Mouse (Mus musculus) cerebellum, adult 8-10 months (tissue): Measurements from ENCODE around the gene Chrnb2.

Experiments used
- DNase-seq: peaks from one replicate; pipeline ENCODE4 v3.0.0; 2022

Gene Chrnb2

DNA sequence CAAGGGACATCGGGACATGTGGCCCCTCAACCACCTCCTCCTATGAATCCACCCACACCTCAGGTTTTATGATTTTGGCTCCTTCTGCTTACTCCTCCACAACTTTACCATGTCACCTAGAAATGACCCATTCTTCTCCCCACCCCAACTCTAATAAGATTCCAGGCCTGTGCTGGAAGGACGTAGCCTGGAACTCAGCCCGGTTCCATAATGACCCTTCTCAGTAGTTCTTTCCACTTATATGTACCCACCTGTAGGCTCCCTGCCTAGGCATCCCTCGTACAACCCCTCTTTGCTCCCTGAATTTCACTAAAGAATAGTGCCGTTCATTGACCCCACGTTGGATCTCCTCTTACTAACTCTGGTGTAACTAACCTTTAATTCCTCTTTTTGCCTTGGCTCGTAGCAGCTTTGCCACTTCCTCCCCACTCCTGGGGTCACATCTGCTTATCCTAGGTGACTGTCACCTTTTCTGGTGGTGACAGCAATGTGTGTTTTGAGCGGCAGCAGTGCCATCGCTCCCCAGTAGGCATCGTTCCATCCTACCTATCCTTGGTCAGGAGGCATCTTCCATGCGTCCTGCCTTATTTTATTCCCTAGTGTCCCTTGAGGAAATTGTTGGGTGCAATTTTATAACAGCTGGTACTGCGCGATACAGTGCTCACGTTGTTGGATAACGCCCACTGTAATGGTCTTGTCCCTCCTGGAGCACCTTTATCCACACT lies 10.0 kb upstream of the Chrnb2 start:
- DNase-seq, result no peak

DNA sequence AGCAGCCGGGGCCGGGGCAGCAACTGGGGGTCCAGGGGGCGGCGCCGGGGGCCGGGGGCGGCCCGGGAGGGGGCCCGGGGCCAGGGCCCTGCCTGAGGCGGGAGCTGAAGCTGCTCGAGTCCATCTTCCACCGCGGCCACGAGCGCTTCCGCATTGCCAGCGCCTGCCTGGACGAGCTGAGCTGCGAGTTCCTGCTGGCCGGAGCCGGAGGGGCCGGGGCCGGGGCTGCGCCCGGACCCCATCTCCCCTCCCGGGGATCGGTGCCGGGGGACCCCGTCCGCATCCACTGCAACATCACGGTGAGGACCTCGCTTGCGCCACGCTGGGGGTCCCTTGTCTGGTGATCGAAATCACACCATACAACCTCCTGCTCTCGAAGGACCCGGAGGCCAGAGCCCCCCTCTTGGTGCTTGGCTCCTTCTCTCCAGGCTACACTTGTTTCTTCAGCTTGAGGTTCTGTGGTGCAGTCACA lies 9.3 kb upstream of the Chrnb2 start:
- peak; percentile 52 for DNase-seq

- DNase-seq, result peak; percentile 94
These were observed 8.7 kb upstream of the Chrnb2 start, which contains the start of gene Ube2q1 for GRCm38 (mm10) chr3:89772968-89773709. Gene Ube2q1 (plus strand): TSS chr3:89773616.

- peak; percentile 89 for DNase-seq
These were observed 8.1 kb upstream of the Chrnb2 start for GRCm38 (mm10) chr3:89772588-89772967.

GRCm38 (mm10) chr3:89770425-89771002 lies 6.1 kb upstream of the Chrnb2 start:
- no peak for DNase-seq

GRCm38 (mm10) chr3:89769584-89769983 lies 5.2 kb upstream of the Chrnb2 start:
- DNase-seq, result no peak

DNA sequence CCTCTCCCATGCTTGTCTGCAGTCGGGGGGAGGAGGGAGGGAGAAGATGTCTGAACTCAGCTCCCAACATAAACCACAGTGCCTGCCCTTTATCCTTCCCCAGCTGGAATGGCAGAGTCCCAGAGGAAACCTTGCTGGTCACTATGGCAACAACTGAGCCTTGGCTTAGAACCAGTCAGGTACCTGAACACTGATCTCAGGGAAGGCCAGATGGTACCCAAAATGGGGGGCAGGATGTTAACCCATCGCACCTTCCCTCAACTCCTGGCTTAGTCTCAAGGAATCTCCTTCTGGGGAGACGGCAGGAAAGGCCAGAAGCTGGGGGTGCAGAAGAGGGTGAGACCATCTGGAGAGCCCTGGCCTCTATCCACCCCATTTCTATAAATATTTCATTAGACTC lies 4.6 kb downstream of the Chrnb2 start:
- peak; percentile 86 for DNase-seq

DNA sequence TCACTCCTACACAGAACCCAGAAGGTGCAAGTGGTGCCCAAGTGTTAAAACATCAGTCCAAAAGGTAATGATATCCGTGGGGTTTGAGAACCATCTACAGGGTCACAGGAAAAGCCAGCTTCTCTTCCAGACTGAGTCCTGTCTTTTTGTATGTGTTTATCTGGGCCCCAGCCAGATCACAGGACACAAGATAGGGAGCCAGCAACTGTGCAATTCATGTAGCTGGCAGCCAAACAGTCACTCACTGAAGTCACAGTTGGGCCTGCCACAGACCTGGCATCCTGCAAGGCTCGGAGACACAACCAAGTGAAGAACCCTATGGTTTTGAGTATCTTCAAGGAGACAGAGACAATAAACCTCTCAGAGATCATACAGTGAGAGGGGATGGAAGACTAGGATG lies 6.6 kb downstream of the Chrnb2 start:
- peak; percentile 36 for DNase-seq

GRCm38 (mm10) chr3:89755283-89755682 lies 9.1 kb downstream of the Chrnb2 start:
- no peak for DNase-seq

- no peak for DNase-seq
These were observed 12.1 kb downstream of the Chrnb2 start for GRCm38 (mm10) chr3:89752307-89752706.

GRCm38 (mm10) chr3:89738509-89738908 lies 25.9 kb downstream of the Chrnb2 start:
- DNase-seq, result no peak

DNA sequence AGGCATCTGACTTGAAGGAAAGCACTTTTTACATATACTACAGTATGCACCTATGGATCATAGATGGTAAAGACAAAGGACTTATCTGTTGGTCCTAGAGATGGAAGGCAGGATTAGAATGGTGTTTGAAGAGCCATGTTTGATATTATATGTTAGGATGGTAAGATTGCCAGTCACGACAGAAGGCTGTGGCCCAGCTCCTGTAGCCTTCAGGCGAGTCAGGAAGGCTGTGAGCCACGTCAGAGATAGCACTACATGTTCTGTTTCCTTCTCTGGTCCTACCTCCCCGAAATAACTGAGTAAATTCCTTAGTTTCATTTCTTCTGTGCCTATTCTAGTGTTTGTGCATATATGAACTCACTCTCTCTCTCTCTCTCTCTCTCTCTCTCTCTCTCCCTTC lies 32.3 kb downstream of the Chrnb2 start:
- no peak for DNase-seq

DNA sequence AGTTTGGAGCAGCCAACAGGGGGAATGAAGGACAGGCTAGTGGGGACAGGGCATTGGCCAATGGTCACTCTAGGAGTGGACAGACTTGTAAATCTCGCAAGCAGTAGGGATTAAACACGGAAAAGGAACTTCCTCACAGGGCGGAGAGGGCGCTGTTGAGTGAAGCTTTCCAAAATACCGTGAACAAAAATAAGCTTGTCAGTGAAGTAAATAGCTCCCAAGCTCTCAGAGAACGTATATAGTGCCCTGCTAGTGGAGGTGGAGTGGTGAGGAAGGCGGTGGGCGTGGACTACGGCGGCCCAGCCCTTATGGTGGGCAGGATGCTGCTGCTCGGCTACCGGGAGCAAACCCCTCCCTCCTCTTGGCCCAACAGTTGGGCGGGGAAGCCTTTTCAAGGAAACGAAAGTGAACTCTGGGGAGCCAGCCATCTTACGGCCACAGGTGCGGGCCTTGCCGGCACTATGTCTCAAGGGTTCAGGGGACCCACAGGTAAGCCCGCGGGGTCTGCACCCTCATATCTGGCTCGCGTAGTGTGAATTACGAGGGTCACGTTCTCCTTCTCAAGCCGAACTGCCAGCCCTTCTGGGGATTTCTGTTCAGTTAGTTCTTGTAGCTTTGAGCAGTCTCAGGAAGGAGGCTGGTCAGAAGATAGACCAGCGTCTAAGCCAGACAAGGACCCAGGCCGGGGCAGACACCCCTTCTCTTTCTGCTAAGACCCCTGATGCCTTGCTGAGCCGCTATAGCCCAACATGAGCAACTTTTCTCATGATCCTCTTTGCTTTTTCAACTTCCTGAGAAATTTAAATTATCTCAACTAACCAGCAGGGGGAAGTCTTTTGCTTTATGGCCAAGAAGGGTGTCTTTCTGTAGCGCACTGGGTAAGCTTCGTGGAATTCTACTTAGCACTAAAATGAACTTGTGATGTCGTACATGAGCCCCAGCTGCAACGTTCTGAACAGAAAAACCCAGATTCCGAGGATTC lies 33.8 kb downstream of the Chrnb2 start:
- peak; percentile 46 for DNase-seq

DNA sequence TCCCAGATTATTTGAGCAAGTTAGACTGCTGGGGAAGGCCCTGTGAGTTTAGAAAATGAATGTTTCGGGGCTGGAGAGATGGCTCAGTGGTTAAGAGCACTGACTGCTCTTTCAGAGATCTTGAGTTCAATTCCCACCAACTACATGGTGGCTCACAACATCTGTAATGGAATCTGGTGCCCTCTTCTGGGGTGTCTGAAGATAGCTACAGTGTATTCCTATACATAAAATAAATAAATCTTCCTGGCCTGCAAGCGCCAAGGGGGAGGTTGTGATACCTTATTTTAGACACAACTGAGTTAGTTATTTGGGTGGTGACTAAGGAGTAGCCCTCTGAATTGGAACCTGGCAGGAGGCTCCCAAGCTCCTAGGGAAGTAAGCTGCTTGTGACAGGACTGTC lies 35.6 kb downstream of the Chrnb2 start:
- no peak for DNase-seq

DNA sequence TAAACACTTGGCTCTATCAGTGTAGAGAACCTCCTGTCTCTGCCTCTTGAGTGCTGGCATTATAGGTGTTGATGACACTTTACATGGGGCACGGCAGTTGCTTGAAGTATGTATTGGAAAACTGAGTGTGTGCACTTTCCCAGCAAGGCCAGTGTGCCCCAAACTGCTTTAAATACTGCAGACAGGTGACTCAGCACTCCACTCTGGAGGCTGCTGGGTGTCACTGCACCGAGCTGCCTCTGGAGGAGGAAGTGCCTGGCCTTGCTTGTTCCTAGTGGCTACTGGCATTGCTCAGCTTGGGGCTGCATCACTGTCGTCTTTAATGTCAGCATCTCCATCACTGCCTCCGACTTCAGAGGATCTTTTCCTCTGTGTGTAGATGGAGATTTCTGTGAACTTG lies 37.4 kb downstream of the Chrnb2 start:
- DNase-seq, result no peak

DNA sequence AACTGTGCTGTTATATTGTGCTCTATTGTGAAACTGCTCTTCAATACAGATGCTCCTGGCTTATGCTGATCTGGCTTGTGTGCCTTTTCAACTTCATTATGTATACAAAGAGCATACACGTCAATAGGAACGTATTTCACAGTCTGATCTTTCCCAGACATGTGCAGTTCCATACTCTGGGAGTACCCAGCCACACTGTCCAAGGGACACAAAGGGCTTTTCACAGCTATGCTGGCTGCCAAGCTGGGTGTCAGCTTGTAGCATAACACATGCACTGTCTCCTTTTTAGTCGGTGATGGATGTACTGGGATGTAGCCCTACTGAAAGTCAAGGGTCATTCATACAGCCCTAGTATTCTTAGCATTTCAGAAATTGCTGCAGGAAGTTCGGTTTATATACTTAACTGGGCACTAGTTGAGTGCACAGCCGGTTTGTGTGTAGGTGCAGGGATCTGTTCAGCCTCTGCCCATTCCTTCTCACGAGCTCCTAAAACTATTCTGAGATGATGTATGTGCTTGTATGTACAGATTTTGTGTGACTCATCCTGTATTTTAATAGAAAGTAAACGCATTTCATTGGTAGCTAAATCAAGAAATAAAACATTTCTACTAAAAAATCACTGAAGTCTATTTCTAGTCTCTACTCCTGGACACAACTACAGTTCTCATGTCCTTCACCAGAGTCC lies 40.9 kb downstream of the Chrnb2 start:
- no peak for DNase-seq

DNA sequence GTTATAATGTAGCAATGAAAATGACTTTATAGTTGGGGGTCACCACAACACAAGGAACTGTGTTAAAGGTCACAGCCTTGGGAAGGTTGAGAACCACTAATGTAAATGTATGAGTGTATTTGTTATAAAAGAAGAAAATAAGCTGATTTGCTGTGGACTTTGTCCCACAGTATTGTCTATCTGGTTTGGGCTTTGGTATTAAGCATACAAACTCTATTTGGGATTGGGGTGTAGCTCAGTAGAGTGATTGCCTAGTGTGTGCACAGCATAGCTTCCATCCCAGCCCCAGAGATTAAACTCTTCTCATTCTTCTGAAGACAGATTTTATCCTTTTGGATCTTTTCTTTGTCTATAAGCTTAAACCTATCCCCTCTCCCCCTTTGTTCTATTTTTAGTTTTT lies 42.4 kb downstream of the Chrnb2 start:
- no peak for DNase-seq

DNA sequence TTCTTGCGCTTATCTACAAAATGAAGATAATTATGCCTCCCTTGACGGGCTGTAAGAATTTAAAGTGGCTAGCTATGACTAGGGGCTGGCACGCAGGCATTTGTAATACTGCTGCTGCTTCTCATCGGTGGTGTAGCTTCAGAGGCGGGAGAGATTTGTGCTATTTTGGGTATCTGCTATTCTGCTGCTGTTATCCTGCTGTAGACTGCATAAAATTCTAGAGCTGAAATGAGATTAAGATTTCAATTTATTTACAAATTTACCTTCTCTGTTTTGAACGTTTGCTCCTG lies 48.5 kb downstream of the Chrnb2 start:
- DNase-seq, result no peak

- DNase-seq, result peak; percentile 67
These were observed 49.0 kb downstream of the Chrnb2 start for GRCm38 (mm10) chr3:89715207-89715966.

- DNase-seq, result peak; percentile 82
These were observed 49.8 kb downstream of the Chrnb2 start, which contains the start of gene Adar for GRCm38 (mm10) chr3:89714359-89715206. Gene Adar (plus strand): TSS chr3:89715022.
